17 mouse cellular contexts compared by ENCODE assay signal in the genomic region with DNA sequence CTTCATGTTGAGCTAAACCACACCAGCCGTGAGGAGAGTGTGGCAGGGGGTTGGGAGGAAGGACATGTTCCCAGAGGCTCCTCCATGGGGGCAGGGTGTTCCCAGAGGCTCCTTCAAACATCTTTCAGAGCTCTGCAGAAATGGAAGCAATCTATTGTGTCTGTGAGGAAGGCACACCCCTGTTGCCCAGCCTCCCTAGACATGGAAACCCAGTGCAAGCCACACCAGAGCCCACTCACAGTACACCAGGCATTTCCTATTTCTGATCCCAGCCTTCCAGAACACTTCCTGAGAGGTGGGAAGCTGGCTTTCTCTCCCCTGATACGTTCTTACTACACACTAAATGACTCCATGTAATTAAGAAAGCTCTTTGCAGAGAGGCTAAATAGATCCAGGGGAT. TPM values are rescaled to one million over a fixed set of nuclear protein-coding genes. Genes with fewer than 3 reads are reported as not detected.
DNase-seq lines count a peak whose midpoint lies in the region; ATAC-seq lines count a peak whose summit lies in the region.
"Had no signal": no experiment of that assay in that cellular context is flagged by ENCODE, and none has a peak within 500 bp of the region (broad histone marks: within the 10 kb centered on the region; RNA-seq: fewer than 3 reads in every experiment).

No protein-coding gene starts in this region.

- no peak overlapping the region for H3K9ac ChIP-seq in hindbrain, embryonic 16.5 days (ENCODE audit: low read depth, low read length)
- no peak overlapping the region for H3K9ac ChIP-seq in hindbrain, embryonic 12.5 days
- H3K9ac ChIP-seq in embryonic facial prominence, embryonic 12.5 days, result no peak overlapping the region
- no peak overlapping the region for H3K9ac ChIP-seq in limb, embryonic 13.5 days
- no peak overlapping the region for H3K9ac ChIP-seq in intestine, embryonic 16.5 days (ENCODE audit: low read depth, low read length)
- H3K9ac ChIP-seq in forebrain, embryonic 15.5 days (replicated peaks), result no peak overlapping the region
- H3K9ac ChIP-seq: intestine, embryonic 15.5 days; lung, embryonic 14.5 days; midbrain, embryonic 13.5 days had no signal

- H3K4me3 ChIP-seq in hindbrain, embryonic 16.5 days (ENCODE audit: low read length), result no peak overlapping the region
- H3K4me3 ChIP-seq in hindbrain, embryonic 12.5 days, result no peak overlapping the region
- no peak overlapping the region for H3K4me3 ChIP-seq in embryonic facial prominence, embryonic 12.5 days
- no peak overlapping the region for H3K4me3 ChIP-seq in limb, embryonic 13.5 days
- H3K4me3 ChIP-seq in intestine, embryonic 16.5 days (ENCODE audit: low read length), result no peak overlapping the region
- H3K4me3 ChIP-seq in forebrain, embryonic 15.5 days, result no peak overlapping the region
- H3K4me3 ChIP-seq: erythroblast, embryonic 14.5 days; heart, adult 2 months; intestine, embryonic 15.5 days; midbrain, embryonic 13.5 days had no signal

- H3K27ac ChIP-seq in hindbrain, embryonic 16.5 days (ENCODE audit: low read depth, low read length), result no peak overlapping the region
- no peak overlapping the region for H3K27ac ChIP-seq in hindbrain, embryonic 12.5 days
- peak overlapping the region; percentile 36; the same call in 1 of the 2 replicates for H3K27ac ChIP-seq in embryonic facial prominence, embryonic 12.5 days
- H3K27ac ChIP-seq in limb, embryonic 13.5 days, result peak overlapping the region; percentile 48; the same call in 1 of the 2 replicates
- H3K27ac ChIP-seq in intestine, embryonic 16.5 days (ENCODE audit: low read length), result no peak overlapping the region
- no peak overlapping the region for H3K27ac ChIP-seq in forebrain, embryonic 15.5 days (replicated peaks)
- H3K27ac ChIP-seq: heart, adult 2 months; intestine, embryonic 15.5 days; midbrain, embryonic 13.5 days had no signal

- H3K27me3 ChIP-seq in hindbrain, embryonic 16.5 days (replicated peaks; ENCODE audit: control insufficient read depth, insufficient read depth, low read length), result no peaks in the 10 kb centered on the region
- H3K27me3 ChIP-seq in hindbrain, embryonic 12.5 days, result no peaks in the 10 kb centered on the region
- no peaks in the 10 kb centered on the region for H3K27me3 ChIP-seq in embryonic facial prominence, embryonic 12.5 days
- H3K27me3 ChIP-seq in limb, embryonic 13.5 days, result no peaks in the 10 kb centered on the region
- no peaks in the 10 kb centered on the region for H3K27me3 ChIP-seq in intestine, embryonic 16.5 days (replicated peaks; ENCODE audit: control insufficient read depth, insufficient read depth, low read length)
- no peaks in the 10 kb centered on the region for H3K27me3 ChIP-seq in forebrain, embryonic 15.5 days
- H3K27me3 ChIP-seq: intestine, embryonic 15.5 days; midbrain, embryonic 13.5 days had no signal

- no peaks in the 10 kb centered on the region for H3K4me1 ChIP-seq in hindbrain, embryonic 16.5 days (ENCODE audit: control insufficient read depth, insufficient read depth, low read depth, low read length)
- H3K4me1 ChIP-seq in hindbrain, embryonic 12.5 days, result no peaks in the 10 kb centered on the region
- peaks cover 7% of the 10 kb centered on the region; the same call in 1 of the 2 replicates for H3K4me1 ChIP-seq in embryonic facial prominence, embryonic 12.5 days
- H3K4me1 ChIP-seq in limb, embryonic 13.5 days, result peaks cover 9% of the 10 kb centered on the region
- H3K4me1 ChIP-seq in intestine, embryonic 16.5 days (ENCODE audit: control insufficient read depth, insufficient read depth, low read length), result no peaks in the 10 kb centered on the region
- no peaks in the 10 kb centered on the region for H3K4me1 ChIP-seq in forebrain, embryonic 15.5 days
- H3K4me1 ChIP-seq: intestine, embryonic 15.5 days; midbrain, embryonic 13.5 days had no signal

- no peak overlapping the region for H3K4me2 ChIP-seq in hindbrain, embryonic 16.5 days (ENCODE audit: low read length)
- no peak overlapping the region for H3K4me2 ChIP-seq in hindbrain, embryonic 12.5 days (replicated peaks)
- no peak overlapping the region for H3K4me2 ChIP-seq in embryonic facial prominence, embryonic 12.5 days (replicated peaks)
- no peak overlapping the region for H3K4me2 ChIP-seq in limb, embryonic 13.5 days (replicated peaks)
- no peak overlapping the region for H3K4me2 ChIP-seq in intestine, embryonic 16.5 days (ENCODE audit: low read depth, low read length)
- no peak overlapping the region for H3K4me2 ChIP-seq in forebrain, embryonic 15.5 days (replicated peaks)
- H3K4me2 ChIP-seq: intestine, embryonic 15.5 days; lung, embryonic 14.5 days; midbrain, embryonic 13.5 days had no signal

- H3K36me3 ChIP-seq in hindbrain, embryonic 16.5 days (ENCODE audit: control insufficient read depth, insufficient read depth, low read length), result no peaks in the 10 kb centered on the region
- H3K36me3 ChIP-seq in hindbrain, embryonic 12.5 days, result no peaks in the 10 kb centered on the region
- H3K36me3 ChIP-seq in embryonic facial prominence, embryonic 12.5 days, result no peaks in the 10 kb centered on the region
- H3K36me3 ChIP-seq in limb, embryonic 13.5 days, result peaks cover 8% of the 10 kb centered on the region; the same call in 1 of the 2 replicates
- H3K36me3 ChIP-seq in intestine, embryonic 16.5 days (ENCODE audit: control insufficient read depth, insufficient read depth, low read length), result no peaks in the 10 kb centered on the region
- no peaks in the 10 kb centered on the region for H3K36me3 ChIP-seq in forebrain, embryonic 15.5 days
- H3K36me3 ChIP-seq: intestine, embryonic 15.5 days had no signal

- H3K9me3 ChIP-seq in hindbrain, embryonic 16.5 days (ENCODE audit: control insufficient read depth, low read length), result no peaks in the 10 kb centered on the region
- no peaks in the 10 kb centered on the region for H3K9me3 ChIP-seq in hindbrain, embryonic 12.5 days (replicated peaks)
- no peaks in the 10 kb centered on the region for H3K9me3 ChIP-seq in embryonic facial prominence, embryonic 12.5 days
- no peaks in the 10 kb centered on the region for H3K9me3 ChIP-seq in limb, embryonic 13.5 days
- no peaks in the 10 kb centered on the region for H3K9me3 ChIP-seq in intestine, embryonic 16.5 days (ENCODE audit: control insufficient read depth, low read length)
- H3K9me3 ChIP-seq in forebrain, embryonic 15.5 days, result no peaks in the 10 kb centered on the region
- H3K9me3 ChIP-seq: intestine, embryonic 15.5 days; midbrain, embryonic 13.5 days had no signal

- peak; percentile 52; the same call in 1 of the 2 replicates for ATAC-seq in hindbrain, embryonic 16.5 days
- no peak for ATAC-seq in hindbrain, embryonic 12.5 days (ENCODE audit: low FRiP score)
- ATAC-seq in embryonic facial prominence, embryonic 12.5 days (ENCODE audit: insufficient number of reproducible peaks, insufficient read depth, low FRiP score, low TSS enrichment), result no peak
- no peak for ATAC-seq in limb, embryonic 13.5 days (ENCODE audit: low FRiP score, low read depth)
- ATAC-seq in intestine, embryonic 16.5 days, result no peak
- no peak for ATAC-seq in forebrain, embryonic 15.5 days (replicated peaks)
- ATAC-seq: intestine, embryonic 15.5 days; midbrain, embryonic 13.5 days had no signal

- intact Hi-C loops in heart, postnatal 10 days (cut with DNase I), result no loop called here

- DNase-seq in heart, postnatal 10 days, result peak; percentile 24 to 32
- DNase-seq in right cerebral cortex, postnatal 14 days, result no peak
- DNase-seq: adrenal gland, postnatal 14 days; layer of hippocampus, postnatal 36 days; lung, embryonic 14.5 days; right cerebral cortex, postnatal 25 days; thymus, postnatal 14 days had no signal

- 48% methylated on average over 2 of the region's 2 CpGs for WGBS in hindbrain, embryonic 16.5 days
- WGBS in hindbrain, embryonic 12.5 days, result 49% methylated on average over 2 of the region's 2 CpGs
- 30% methylated on average over 2 of the region's 2 CpGs for WGBS in embryonic facial prominence, embryonic 12.5 days
- 17% methylated on average over 2 of the region's 2 CpGs for WGBS in limb, embryonic 13.5 days
- 46% methylated on average over 2 of the region's 2 CpGs for WGBS in intestine, embryonic 16.5 days
- WGBS in forebrain, embryonic 15.5 days, result 43% methylated on average over 2 of the region's 2 CpGs

RNA-seq across cellular contexts. Expression of gene Tiam2, which starts 20.4 kb away (rescaled TPM):
- polyA plus RNA-seq in hindbrain, embryonic 16.5 days (2015; fragmentation: Nextera tagmentation; extraction: Ambion mirVana), result 3.6 and 7.5 TPM in 2 replicates
- polyA plus RNA-seq in hindbrain, embryonic 12.5 days (2016; fragmentation: Nextera tagmentation; extraction: Ambion mirVana), result 10.6 and 12.0 TPM in 2 replicates
- polyA plus RNA-seq in embryonic facial prominence, embryonic 12.5 days (2016; fragmentation: Nextera tagmentation; extraction: Ambion mirVana), result 19.5 and 23.2 TPM in 2 replicates
- 1 to 10 TPM; 5.2 to 5.7 TPM for total RNA-seq in heart, postnatal 10 days (2021)
- polyA plus RNA-seq in limb, embryonic 13.5 days (2015; fragmentation: Nextera tagmentation; extraction: Ambion mirVana), result 25.7 and 29.3 TPM in 2 replicates
- 3.1 TPM in 2 replicates for polyA plus RNA-seq in intestine, embryonic 16.5 days (2015; fragmentation: Nextera tagmentation; extraction: Ambion mirVana)
- polyA plus RNA-seq in forebrain, embryonic 15.5 days (2015; fragmentation: Nextera tagmentation; extraction: Ambion mirVana), result 119 and 122 TPM in 2 replicates
- polyA plus RNA-seq: erythroblast, embryonic 14.5 days had no signal

Comparison
In these comparisons a context has a peak if more than half of its experiments do, and no peak if none do; other contexts are left out.
1. H3K27ac ChIP-seq: peak in embryonic facial prominence, embryonic 12.5 days (single experiment) and limb, embryonic 13.5 days (single experiment); none in hindbrain, embryonic 16.5 days (single experiment), hindbrain, embryonic 12.5 days (single experiment), intestine, embryonic 16.5 days (single experiment) and forebrain, embryonic 15.5 days (single experiment).